Mouse (Mus musculus): ENCODE measurements around the gene Higd1a. TPM values are rescaled to one million over a fixed set of nuclear protein-coding genes. Genes with fewer than 3 reads are reported as not detected.

The Higd1a gene
- polyA plus RNA-seq, 1 experiment from 2014 or later, result 317 TPM

DNA sequence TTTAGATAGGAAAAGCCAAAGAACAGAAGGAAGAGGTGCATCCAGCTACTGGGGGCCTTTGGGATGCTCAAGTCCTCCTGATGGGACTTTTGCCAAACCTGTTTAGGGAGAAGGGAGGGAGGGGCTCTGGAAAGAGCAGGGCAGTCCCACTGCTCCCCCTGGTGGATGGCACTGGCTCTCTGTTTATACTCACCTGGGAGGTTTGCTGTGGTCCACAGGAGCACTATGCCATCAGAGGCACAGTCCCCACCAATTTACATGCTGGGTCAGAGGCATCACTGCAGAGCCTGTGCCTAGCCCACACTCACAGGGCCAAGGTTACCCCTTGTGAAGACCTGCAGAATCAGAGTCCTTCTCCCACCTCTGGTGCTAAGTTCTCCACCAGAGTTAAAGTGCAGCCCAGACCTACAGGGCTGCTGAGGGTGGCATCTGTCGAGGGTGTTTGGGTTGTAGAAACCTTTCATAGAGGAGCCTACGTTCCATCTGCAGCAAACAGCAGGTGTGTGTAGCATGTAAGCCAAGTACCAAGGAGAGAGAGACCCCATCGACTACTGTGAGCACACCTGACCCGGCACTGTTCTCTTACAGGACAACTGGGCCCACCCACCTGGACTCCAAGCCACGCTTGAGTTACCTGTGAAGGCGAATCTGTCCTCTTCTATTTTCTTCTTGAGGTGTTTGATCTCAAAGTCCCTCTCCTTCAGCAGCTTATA is 27.8 kb downstream of the Higd1a start:
- 0 out of 2 replicates have a peak, but pooled peaks have one; percentile 17 for ATAC-seq (ENCODE audit: insufficient read depth, low FRiP score)
- Histone ChIP-seq H3K4me2 (ENCODE audit: low read depth, low read length) (no peak overlapping the region), H3K9ac (ENCODE audit: low read length) (no peak overlapping the region), H3K27ac (ENCODE audit: low read length) (no peak overlapping the region), H3K4me1 (ENCODE audit: control insufficient read depth, insufficient read depth, low read length) (no peaks in the 10 kb centered on the region), H3K36me3 (ENCODE audit: control insufficient read depth, insufficient read depth, low read length) (no peaks in the 10 kb centered on the region), H3K4me3 (replicated peaks; ENCODE audit: low read length) (no peak overlapping the region), H3K27me3 (ENCODE audit: control insufficient read depth, insufficient read depth, low read length) (no peaks in the 10 kb centered on the region), H3K9me3 (replicated peaks; ENCODE audit: control insufficient read depth, low read length) (no peaks in the 10 kb centered on the region; the same call in 1 of the 2 replicates)
- 64% methylated on average over 6 of the region's 6 CpGs for WGBS

DNA sequence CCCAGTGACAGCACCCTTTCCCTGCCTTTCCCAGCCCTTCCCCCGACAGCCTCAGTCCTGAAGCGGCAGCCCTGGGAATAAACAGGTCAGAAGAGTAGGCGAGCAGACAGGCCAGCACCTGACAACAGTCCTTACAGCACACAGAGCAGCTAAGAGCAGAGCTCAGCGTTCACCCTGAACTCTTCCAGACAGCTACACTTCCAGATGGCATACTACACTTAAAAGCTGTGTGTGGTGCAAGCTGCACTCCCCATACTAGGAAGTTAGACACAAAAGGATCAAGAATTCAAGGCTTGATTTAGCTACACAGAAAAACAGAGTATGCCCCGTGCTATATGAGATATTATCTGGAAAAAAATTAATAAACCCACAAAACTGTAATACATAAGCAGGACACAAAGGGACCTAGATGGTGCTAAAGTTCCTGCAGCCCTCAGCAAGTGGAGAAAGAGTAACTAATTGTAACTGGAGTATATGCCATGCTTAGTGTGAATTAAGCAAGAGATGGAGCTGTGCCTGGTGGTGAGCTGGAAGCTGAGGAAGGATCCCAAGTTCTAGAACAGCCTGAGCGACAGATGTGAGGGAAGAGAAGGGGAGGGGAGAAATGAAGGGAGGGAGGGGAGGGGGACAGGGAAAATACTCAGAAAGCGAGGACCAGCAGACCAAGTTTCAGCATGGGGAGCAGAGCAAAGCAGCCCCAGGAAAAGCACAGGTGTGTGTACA is 28.7 kb downstream of the Higd1a start:
- no peak overlapping the region for H3K4me3 ChIP-seq (replicated peaks; ENCODE audit: low read length)
- no peak overlapping the region for H3K27ac ChIP-seq (ENCODE audit: low read length)
- 50% methylated on average over 7 of the region's 7 CpGs for WGBS
- H3K9ac ChIP-seq (ENCODE audit: low read length), result no peak overlapping the region
- no peaks in the 10 kb centered on the region for H3K36me3 ChIP-seq (ENCODE audit: control insufficient read depth, insufficient read depth, low read length)
- no peaks in the 10 kb centered on the region for H3K4me1 ChIP-seq (ENCODE audit: control insufficient read depth, insufficient read depth, low read length)
- ATAC-seq (ENCODE audit: insufficient read depth, low FRiP score), result no peak
- no peak overlapping the region for H3K4me2 ChIP-seq (ENCODE audit: low read depth, low read length)
- no peaks in the 10 kb centered on the region for H3K9me3 ChIP-seq (replicated peaks; ENCODE audit: control insufficient read depth, low read length)
- no peaks in the 10 kb centered on the region for H3K27me3 ChIP-seq (ENCODE audit: control insufficient read depth, insufficient read depth, low read length)

DNA sequence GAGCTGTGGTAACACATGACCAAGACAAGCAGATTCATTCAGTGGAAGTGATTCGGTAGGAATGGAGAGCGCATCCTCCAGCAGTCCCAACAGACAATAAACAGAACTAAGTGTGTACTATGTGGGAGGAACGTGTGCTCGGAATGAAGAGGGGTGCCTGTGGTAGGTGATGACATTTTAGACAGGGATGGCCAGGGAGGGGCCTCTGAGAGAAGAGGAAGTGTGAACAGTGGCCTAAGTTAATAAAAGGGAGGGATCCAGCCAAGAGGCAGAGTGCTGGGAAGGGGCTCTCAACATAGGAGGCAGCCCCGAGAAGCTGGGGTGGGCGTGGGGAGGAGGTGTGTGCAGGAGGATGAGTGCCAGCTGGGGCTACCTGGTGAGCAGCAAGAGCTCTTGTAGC is 29.8 kb downstream of the Higd1a start:
- ATAC-seq (ENCODE audit: insufficient read depth, low FRiP score), result no peak
- Histone ChIP-seq H3K4me2 (ENCODE audit: low read depth, low read length) (no peak overlapping the region), H3K27ac (ENCODE audit: low read length) (no peak overlapping the region), H3K9ac (ENCODE audit: low read length) (no peak overlapping the region), H3K4me3 (replicated peaks; ENCODE audit: low read length) (no peak overlapping the region), H3K36me3 (ENCODE audit: control insufficient read depth, insufficient read depth, low read length) (no peaks in the 10 kb centered on the region), H3K9me3 (replicated peaks; ENCODE audit: control insufficient read depth, low read length) (no peaks in the 10 kb centered on the region), H3K4me1 (ENCODE audit: control insufficient read depth, insufficient read depth, low read length) (no peaks in the 10 kb centered on the region), H3K27me3 (ENCODE audit: control insufficient read depth, insufficient read depth, low read length) (no peaks in the 10 kb centered on the region)
- WGBS, result 63% methylated on average over 6 of the region's 6 CpGs

DNA sequence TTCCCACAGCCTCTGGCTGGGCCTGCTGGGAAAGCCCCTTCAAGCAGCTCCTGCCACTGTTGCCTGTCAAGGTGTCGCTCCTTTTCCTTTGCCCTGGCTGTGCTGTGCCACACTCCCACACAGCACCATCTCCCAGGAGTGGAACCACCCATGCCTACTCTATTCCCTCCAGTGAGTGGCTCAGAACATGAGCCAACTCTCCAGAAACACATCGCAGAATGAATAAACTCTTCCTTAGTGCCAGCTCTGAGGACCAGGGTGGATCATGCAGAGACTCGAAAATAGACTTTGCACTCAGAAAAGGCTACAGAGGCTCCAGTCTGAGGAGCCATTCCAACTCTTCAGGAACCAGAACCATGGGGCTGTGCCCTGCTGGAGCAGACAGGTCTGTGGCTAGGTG is 31.8 kb downstream of the Higd1a start:
- H3K4me2 ChIP-seq (ENCODE audit: low read depth, low read length), result no peak overlapping the region
- no peaks in the 10 kb centered on the region for H3K27me3 ChIP-seq (ENCODE audit: control insufficient read depth, insufficient read depth, low read length)
- H3K27ac ChIP-seq (ENCODE audit: low read length), result no peak overlapping the region
- ATAC-seq (ENCODE audit: insufficient read depth, low FRiP score), result no peak
- H3K4me3 ChIP-seq (replicated peaks; ENCODE audit: low read length), result no peak overlapping the region
- no peaks in the 10 kb centered on the region for H3K36me3 ChIP-seq (ENCODE audit: control insufficient read depth, insufficient read depth, low read length)
- no peak overlapping the region for H3K9ac ChIP-seq (ENCODE audit: low read length)
- 86% methylated on average over 3 of the region's 3 CpGs for WGBS
- no peaks in the 10 kb centered on the region; the same call in 1 of the 2 replicates for H3K4me1 ChIP-seq (ENCODE audit: control insufficient read depth, insufficient read depth, low read length)
- no peaks in the 10 kb centered on the region for H3K9me3 ChIP-seq (replicated peaks; ENCODE audit: control insufficient read depth, low read length)

DNA sequence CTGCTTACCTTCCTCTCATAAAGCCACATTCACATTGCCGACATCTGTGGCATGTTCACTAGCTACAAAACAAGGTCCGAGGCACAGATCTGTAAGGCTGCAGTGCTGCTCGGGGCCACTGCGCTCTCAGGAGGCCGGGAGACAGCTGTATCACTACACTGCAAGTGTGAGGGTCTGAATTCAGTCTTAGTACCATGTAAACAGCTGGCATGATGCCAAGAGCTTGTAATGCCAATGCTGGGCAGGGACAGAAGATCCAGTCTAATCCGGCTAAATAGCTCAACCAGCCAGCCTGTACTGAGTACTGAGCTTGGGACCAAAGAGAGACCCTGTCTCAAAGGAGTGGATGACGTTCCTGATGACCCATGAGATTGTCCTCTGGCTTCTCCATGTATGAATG is 34.2 kb downstream of the Higd1a start:
- 78% methylated on average over 7 of the region's 7 CpGs for WGBS
- H3K27ac ChIP-seq (ENCODE audit: low read length), result no peak overlapping the region
- no peaks in the 10 kb centered on the region for H3K9me3 ChIP-seq (replicated peaks; ENCODE audit: control insufficient read depth, low read length)
- H3K36me3 ChIP-seq (ENCODE audit: control insufficient read depth, insufficient read depth, low read length), result no peaks in the 10 kb centered on the region
- H3K4me3 ChIP-seq (replicated peaks; ENCODE audit: low read length), result no peak overlapping the region
- no peak overlapping the region for H3K9ac ChIP-seq (ENCODE audit: low read length)
- H3K4me1 ChIP-seq (ENCODE audit: control insufficient read depth, insufficient read depth, low read length), result no peaks in the 10 kb centered on the region; the same call in 1 of the 2 replicates
- no peaks in the 10 kb centered on the region for H3K27me3 ChIP-seq (ENCODE audit: control insufficient read depth, insufficient read depth, low read length)
- ATAC-seq (ENCODE audit: insufficient read depth, low FRiP score), result no peak
- no peak overlapping the region for H3K4me2 ChIP-seq (ENCODE audit: low read depth, low read length)

DNA sequence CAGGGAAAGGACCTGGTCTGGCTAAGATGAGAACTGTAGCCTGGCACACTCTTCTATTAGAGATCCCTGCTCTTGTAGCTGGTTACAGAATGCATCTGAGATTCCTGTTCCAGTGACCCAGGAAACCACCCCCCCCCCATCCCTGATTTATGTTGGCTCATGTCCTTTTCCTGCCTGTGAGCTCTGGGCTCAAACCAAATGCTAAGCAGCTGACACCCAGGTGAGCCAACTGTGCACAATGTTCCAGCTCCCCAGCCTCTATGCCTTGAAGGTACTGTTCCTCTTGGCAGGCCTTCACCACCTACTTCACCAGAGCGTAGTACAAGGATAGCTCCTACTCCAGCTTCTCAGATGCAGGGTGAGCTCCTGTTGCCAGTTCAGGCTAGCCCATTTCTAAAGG is 35.1 kb downstream of the Higd1a start:
- no peak overlapping the region for H3K4me2 ChIP-seq (ENCODE audit: low read depth, low read length)
- whole genome bisulfite sequencing, result 93% methylated on average over 1 of the region's 1 CpGs
- ATAC-seq (ENCODE audit: insufficient read depth, low FRiP score), result no peak

DNA sequence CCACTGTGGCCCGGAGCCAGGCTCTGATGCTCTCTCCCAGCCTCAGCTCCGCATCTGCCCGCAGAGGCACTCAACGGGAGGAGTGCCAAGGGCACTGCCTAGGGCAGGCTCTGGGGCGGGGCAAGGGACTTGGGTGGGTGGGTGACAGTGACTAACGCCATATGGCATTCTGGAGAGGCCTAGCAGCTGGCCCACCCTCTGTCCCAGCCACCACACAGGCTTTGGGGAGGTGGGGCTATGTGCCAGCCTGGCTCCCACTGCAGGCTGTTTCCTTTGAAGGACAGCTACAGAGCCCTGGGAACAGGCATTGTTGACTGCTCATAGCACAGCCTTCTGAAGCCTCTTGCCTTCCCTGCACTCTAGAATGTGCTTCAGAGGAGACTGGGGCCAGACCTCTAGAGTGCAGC is 35.6 kb downstream of the Higd1a start:
- 65% methylated on average over 6 of the region's 6 CpGs for WGBS
- H3K9ac ChIP-seq (ENCODE audit: low read length), result no peak overlapping the region
- H3K4me1 ChIP-seq (ENCODE audit: control insufficient read depth, insufficient read depth, low read length), result no peaks in the 10 kb centered on the region; the same call in 1 of the 2 replicates
- no peaks in the 10 kb centered on the region for H3K36me3 ChIP-seq (ENCODE audit: control insufficient read depth, insufficient read depth, low read length)
- no peak overlapping the region for H3K4me2 ChIP-seq (ENCODE audit: low read depth, low read length)
- H3K9me3 ChIP-seq (replicated peaks; ENCODE audit: control insufficient read depth, low read length), result no peaks in the 10 kb centered on the region
- no peaks in the 10 kb centered on the region for H3K27me3 ChIP-seq (ENCODE audit: control insufficient read depth, insufficient read depth, low read length)
- no peak overlapping the region for H3K27ac ChIP-seq (ENCODE audit: low read length)
- ATAC-seq (ENCODE audit: insufficient read depth, low FRiP score), result peak; percentile 23; the same call in 1 of the 2 replicates
- no peak overlapping the region for H3K4me3 ChIP-seq (replicated peaks; ENCODE audit: low read length)

More for the DNA sequence above, 35.1 kb downstream of the Higd1a start:
- H3K36me3 ChIP-seq (ENCODE audit: control insufficient read depth, insufficient read depth, low read length), result no peaks in the 10 kb centered on the region
- no peaks in the 10 kb centered on the region for H3K9me3 ChIP-seq (replicated peaks; ENCODE audit: control insufficient read depth, low read length)
- no peak overlapping the region for H3K27ac ChIP-seq (ENCODE audit: low read length)
- no peak overlapping the region for H3K4me3 ChIP-seq (replicated peaks; ENCODE audit: low read length)
- no peaks in the 10 kb centered on the region for H3K27me3 ChIP-seq (ENCODE audit: control insufficient read depth, insufficient read depth, low read length)
- no peaks in the 10 kb centered on the region; the same call in 1 of the 2 replicates for H3K4me1 ChIP-seq (ENCODE audit: control insufficient read depth, insufficient read depth, low read length)
- H3K9ac ChIP-seq (ENCODE audit: low read length), result no peak overlapping the region

DNA sequence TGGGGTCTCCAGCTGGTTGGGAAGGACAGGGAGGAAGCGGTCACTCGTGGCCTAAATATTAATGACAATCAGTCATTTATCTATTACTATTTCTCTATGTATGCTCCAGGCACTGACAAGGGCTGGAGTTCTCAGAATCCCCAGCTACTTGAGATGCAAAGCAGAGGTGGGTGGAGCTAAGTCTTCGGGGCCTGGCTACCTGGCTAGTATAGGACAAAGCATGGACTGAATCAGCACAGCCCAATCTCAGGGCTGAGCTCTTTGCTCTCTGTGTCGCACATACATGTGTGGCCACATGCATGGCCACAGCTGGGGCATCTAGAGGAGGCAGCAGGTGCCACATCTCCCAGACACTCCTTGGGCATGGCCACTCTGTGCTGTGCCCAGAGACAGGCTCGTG is 37.4 kb downstream of the Higd1a start:
- H3K27ac ChIP-seq (ENCODE audit: low read length), result no peak overlapping the region

DNA sequence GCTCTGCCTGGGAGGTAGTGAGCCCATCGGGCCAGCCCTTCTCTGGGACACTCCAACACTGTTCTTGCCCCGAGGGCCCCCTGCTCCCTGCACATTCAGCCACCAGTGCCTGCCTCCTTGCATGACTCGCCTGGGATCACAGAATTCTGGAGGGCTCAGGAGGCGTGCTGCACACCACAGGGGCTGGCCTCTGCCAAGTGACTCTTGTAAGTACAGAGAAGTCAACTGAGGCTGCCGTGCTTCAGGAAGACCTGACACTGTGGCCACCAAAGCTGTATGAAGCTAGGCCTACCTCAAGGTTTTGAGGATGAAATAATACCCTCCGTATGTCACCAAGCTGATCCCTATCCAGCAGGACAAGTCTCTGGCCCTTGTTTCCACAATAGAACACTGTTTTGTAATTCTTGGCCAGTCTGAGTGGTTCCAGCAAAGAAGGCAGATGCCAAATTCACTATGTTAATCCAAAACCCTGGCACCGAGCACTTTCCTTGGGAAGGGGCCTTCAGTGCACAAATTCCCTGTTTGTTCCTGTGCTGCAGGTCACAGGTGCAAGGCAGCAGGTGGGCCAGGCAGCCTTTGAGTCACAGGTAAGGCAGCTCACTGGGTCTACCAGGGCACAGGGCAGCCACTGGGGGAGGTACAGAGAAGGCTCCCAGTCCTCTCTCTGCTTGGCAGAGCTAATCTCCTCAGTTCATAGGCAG is 38.2 kb downstream of the Higd1a start:
- Histone ChIP-seq H3K4me3 (replicated peaks; ENCODE audit: low read length) (no peak overlapping the region), H3K27me3 (ENCODE audit: control insufficient read depth, insufficient read depth, low read length) (no peaks in the 10 kb centered on the region), H3K36me3 (ENCODE audit: control insufficient read depth, insufficient read depth, low read length) (no peaks in the 10 kb centered on the region), H3K4me1 (ENCODE audit: control insufficient read depth, insufficient read depth, low read length) (no peaks in the 10 kb centered on the region; the same call in 1 of the 2 replicates), H3K9me3 (replicated peaks; ENCODE audit: control insufficient read depth, low read length) (no peaks in the 10 kb centered on the region), H3K9ac (ENCODE audit: low read length) (no peak overlapping the region), H3K4me2 (ENCODE audit: low read depth, low read length) (no peak overlapping the region), H3K27ac (ENCODE audit: low read length) (no peak overlapping the region; the same call in 1 of the 2 replicates)
- ATAC-seq (ENCODE audit: insufficient read depth, low FRiP score), result no peak
- WGBS, result 49% methylated on average over 7 of the region's 7 CpGs

More for the DNA sequence above, 37.4 kb downstream of the Higd1a start:
- Histone ChIP-seq H3K4me3 (replicated peaks; ENCODE audit: low read length) (no peak overlapping the region), H3K4me1 (ENCODE audit: control insufficient read depth, insufficient read depth, low read length) (no peaks in the 10 kb centered on the region; the same call in 1 of the 2 replicates), H3K27me3 (ENCODE audit: control insufficient read depth, insufficient read depth, low read length) (no peaks in the 10 kb centered on the region), H3K9ac (ENCODE audit: low read length) (no peak overlapping the region), H3K36me3 (ENCODE audit: control insufficient read depth, insufficient read depth, low read length) (no peaks in the 10 kb centered on the region), H3K4me2 (ENCODE audit: low read depth, low read length) (no peak overlapping the region), H3K9me3 (replicated peaks; ENCODE audit: control insufficient read depth, low read length) (no peaks in the 10 kb centered on the region)
- WGBS, result 74% methylated on average over 5 of the region's 5 CpGs
- ATAC-seq (ENCODE audit: insufficient read depth, low FRiP score), result no peak
